Mouse (Mus musculus) heart, embryonic 12.5 days (tissue): ENCODE measurements around the gene Fam53b. TPM values are rescaled to one million over a fixed set of nuclear protein-coding genes. Genes with fewer than 3 reads are reported as not detected.

Experiments used
- ATAC-seq: fragments of 200-750 bp; cut with Nextera tagmentation; 2 replicates; pipeline ENCODE4 v1.8.0; 2017; ENCODE audit warnings: moderate TSS enrichment, moderate library complexity; ENCODE audit not compliant: insufficient number of reproducible peaks, low FRiP score
- H3K27ac ChIP-seq: fragments of 300-500 bp; sonication (generic); 2 replicates; pipeline ENCODE4 v1.5.1; 2016; ENCODE audit warnings: mild to moderate bottlenecking, moderate library complexity; ENCODE audit not compliant: poor library complexity, severe bottlenecking
- H3K27me3 ChIP-seq: fragments of 300-500 bp; sonication (generic); replicated peaks from 2 replicates; pipeline ENCODE4 v1.6.1; 2016; ENCODE audit warnings: mild to moderate bottlenecking, moderate library complexity
- H3K36me3 ChIP-seq: fragments of 300-500 bp; sonication (generic); 2 replicates; pipeline ENCODE4 v1.6.1; 2016; ENCODE audit warnings: mild to moderate bottlenecking, moderate library complexity
- H3K4me1 ChIP-seq: fragments of 300-500 bp; sonication (generic); replicated peaks from 2 replicates; pipeline ENCODE4 v1.6.1; 2016; ENCODE audit warnings: mild to moderate bottlenecking
- H3K4me2 ChIP-seq: fragments of 300-500 bp; sonication (generic); 2 replicates; pipeline ENCODE4 v1.6.1; 2016; ENCODE audit warnings: mild to moderate bottlenecking, moderate library complexity
- H3K4me3 ChIP-seq: fragments of 300-500 bp; sonication (generic); 2 replicates; pipeline ENCODE4 v1.5.1; 2016; ENCODE audit warnings: mild to moderate bottlenecking
- H3K9ac ChIP-seq: fragments of 300-500 bp; sonication (generic); 2 replicates; pipeline ENCODE4 v1.6.1; 2016; ENCODE audit warnings: mild to moderate bottlenecking, moderate library complexity
- H3K9me3 ChIP-seq: fragments of 300-500 bp; sonication (generic); replicated peaks from 2 replicates; pipeline ENCODE4 v1.6.1; 2016; ENCODE audit warnings: mild to moderate bottlenecking, moderate library complexity
- WGBS: fragments of 180-500 bp; shearing (Covaris S2); methylation state at CpG from one replicate; pipeline ENCODE4 v1.1.7; 2016; 5-methylcytosine and 5-hydroxymethylcytosine counted together
- polyA plus RNA-seq: library from polyadenylated mRNA; unstranded; fragments of >200 nt; fragmentation: Nextera tagmentation; extraction: Ambion mirVana; gene quantifications from 2 replicates; pipeline ENCODE4 v1.2.1, GENCODE M21; 2016

The Fam53b gene
- polyA plus RNA-seq, 1 experiment from 2014 or later = 17.0 TPM

GRCm38 (mm10) chr7:132751716-132752115 is 62.0 kb downstream of the Fam53b start:
- ATAC-seq = no peak
- Histone ChIP-seq H3K4me2 (no peak overlapping the region), H3K36me3 (no peaks in the 10 kb centered on the region), H3K9ac (no peak overlapping the region), H3K27ac (no peak overlapping the region), H3K4me3 (no peak overlapping the region), H3K27me3 (no peaks in the 10 kb centered on the region), H3K4me1 (peaks cover 38% of the 10 kb centered on the region), H3K9me3 (no peaks in the 10 kb centered on the region)
- 45% methylated on average over 2 of the region's 2 CpGs for WGBS

- ATAC-seq = no peak
- peaks cover 21% of the 10 kb centered on the region for H3K4me1 ChIP-seq
- H3K4me3 ChIP-seq = no peak overlapping the region
- H3K4me2 ChIP-seq = no peak overlapping the region
- H3K27me3 ChIP-seq = no peaks in the 10 kb centered on the region
- H3K9me3 ChIP-seq = no peaks in the 10 kb centered on the region
- H3K36me3 ChIP-seq = no peaks in the 10 kb centered on the region
- H3K27ac ChIP-seq = no peak overlapping the region
- WGBS = 89% methylated on average over 11 of the region's 11 CpGs
- H3K9ac ChIP-seq = no peak overlapping the region
Observed at GRCm38 (mm10) chr7:132749504-132749903, 64.2 kb downstream of the Fam53b start.

- Histone ChIP-seq H3K4me1 (peaks cover 9% of the 10 kb centered on the region), H3K4me3 (no peak overlapping the region), H3K27ac (no peak overlapping the region), H3K36me3 (no peaks in the 10 kb centered on the region), H3K27me3 (no peaks in the 10 kb centered on the region), H3K4me2 (no peak overlapping the region), H3K9ac (no peak overlapping the region), H3K9me3 (no peaks in the 10 kb centered on the region)
- WGBS = 73% methylated on average over 3 of the region's 3 CpGs
- no peak for ATAC-seq
Observed at GRCm38 (mm10) chr7:132748076-132748769, 65.5 kb downstream of the Fam53b start.

GRCm38 (mm10) chr7:132747096-132747495 is 66.6 kb downstream of the Fam53b start:
- H3K4me2 ChIP-seq = no peak overlapping the region
- H3K27ac ChIP-seq = no peak overlapping the region
- no peak overlapping the region for H3K4me3 ChIP-seq
- ATAC-seq = no peak
- peaks cover 9% of the 10 kb centered on the region for H3K4me1 ChIP-seq
- H3K9me3 ChIP-seq = no peaks in the 10 kb centered on the region
- H3K9ac ChIP-seq = no peak overlapping the region
- H3K36me3 ChIP-seq = no peaks in the 10 kb centered on the region
- 62% methylated on average over 6 of the region's 6 CpGs for WGBS
- H3K27me3 ChIP-seq = no peaks in the 10 kb centered on the region

- Histone ChIP-seq H3K27me3 (no peaks in the 10 kb centered on the region), H3K9me3 (no peaks in the 10 kb centered on the region), H3K4me1 (peaks cover 18% of the 10 kb centered on the region), H3K36me3 (no peaks in the 10 kb centered on the region), H3K27ac (no peak overlapping the region), H3K4me2 (no peak overlapping the region), H3K4me3 (no peak overlapping the region), H3K9ac (no peak overlapping the region)
- ATAC-seq = no peak
- 84% methylated on average over 5 of the region's 5 CpGs for WGBS
Observed at GRCm38 (mm10) chr7:132742912-132743311, 70.8 kb downstream of the Fam53b start.

- Histone ChIP-seq H3K36me3 (no peaks in the 10 kb centered on the region), H3K4me1 (peaks cover 46% of the 10 kb centered on the region), H3K4me2 (no peak overlapping the region), H3K9ac (no peak overlapping the region), H3K27ac (no peak overlapping the region; the same call in 1 of the 2 replicates), H3K9me3 (no peaks in the 10 kb centered on the region), H3K27me3 (no peaks in the 10 kb centered on the region), H3K4me3 (no peak overlapping the region)
- ATAC-seq = peak; percentile 58
- 46% methylated on average over 6 of the region's 6 CpGs for WGBS
Observed at GRCm38 (mm10) chr7:132739829-132740228, 73.9 kb downstream of the Fam53b start.

- Histone ChIP-seq H3K4me3 (no peak overlapping the region), H3K4me1 (peaks cover 50% of the 10 kb centered on the region), H3K9me3 (no peaks in the 10 kb centered on the region), H3K4me2 (no peak overlapping the region), H3K36me3 (no peaks in the 10 kb centered on the region), H3K27ac (no peak overlapping the region), H3K9ac (no peak overlapping the region), H3K27me3 (no peaks in the 10 kb centered on the region)
- ATAC-seq = no peak
- WGBS = 81% methylated on average over 6 of the region's 6 CpGs
Observed at GRCm38 (mm10) chr7:132738844-132739243, 74.8 kb downstream of the Fam53b start.

- H3K27ac ChIP-seq = peak overlapping the region; percentile 31
- peaks cover 57% of the 10 kb centered on the region for H3K4me1 ChIP-seq
- 0 out of 2 replicates have a peak overlapping the region, but pooled peaks have one; percentile 34 for H3K9ac ChIP-seq
- H3K4me2 ChIP-seq = no peak overlapping the region
- H3K4me3 ChIP-seq = no peak overlapping the region
- 54% methylated on average over 17 of the region's 17 CpGs for WGBS
- ATAC-seq = peak; percentile 33
- no peaks in the 10 kb centered on the region for H3K27me3 ChIP-seq
- H3K9me3 ChIP-seq = no peaks in the 10 kb centered on the region
- H3K36me3 ChIP-seq = no peaks in the 10 kb centered on the region
Observed at GRCm38 (mm10) chr7:132736099-132736862, 77.4 kb downstream of the Fam53b start.

GRCm38 (mm10) chr7:132735145-132735544 is 78.5 kb downstream of the Fam53b start:
- H3K4me3 ChIP-seq = no peak overlapping the region
- H3K9me3 ChIP-seq = no peaks in the 10 kb centered on the region
- 26% methylated on average over 5 of the region's 5 CpGs for WGBS
- peaks cover 54% of the 10 kb centered on the region for H3K4me1 ChIP-seq
- 0 out of 2 replicates have a peak overlapping the region, but pooled peaks have one; percentile 31 for H3K27ac ChIP-seq
- H3K27me3 ChIP-seq = no peaks in the 10 kb centered on the region
- no peaks in the 10 kb centered on the region for H3K36me3 ChIP-seq
- peak; percentile 34; the same call in 1 of the 2 replicates for ATAC-seq
- no peak overlapping the region for H3K4me2 ChIP-seq
- H3K9ac ChIP-seq = no peak overlapping the region

- Histone ChIP-seq H3K36me3 (no peaks in the 10 kb centered on the region), H3K27ac (no peak overlapping the region), H3K27me3 (no peaks in the 10 kb centered on the region), H3K9me3 (no peaks in the 10 kb centered on the region), H3K4me2 (no peak overlapping the region), H3K4me1 (peaks cover 53% of the 10 kb centered on the region), H3K9ac (no peak overlapping the region), H3K4me3 (no peak overlapping the region)
- WGBS = 78% methylated on average over 9 of the region's 9 CpGs
- no peak for ATAC-seq
Observed at GRCm38 (mm10) chr7:132734222-132734621, 79.5 kb downstream of the Fam53b start.

- H3K4me1 ChIP-seq = peaks cover 60% of the 10 kb centered on the region
- H3K36me3 ChIP-seq = no peaks in the 10 kb centered on the region
- no peaks in the 10 kb centered on the region for H3K27me3 ChIP-seq
- no peaks in the 10 kb centered on the region for H3K9me3 ChIP-seq
- no peak overlapping the region for H3K4me2 ChIP-seq
- H3K27ac ChIP-seq = no peak overlapping the region
- H3K9ac ChIP-seq = no peak overlapping the region
- 70% methylated on average over 6 of the region's 6 CpGs for WGBS
- no peak overlapping the region for H3K4me3 ChIP-seq
- ATAC-seq = no peak
Observed at GRCm38 (mm10) chr7:132733521-132733920, 80.2 kb downstream of the Fam53b start.
